Mouse (Mus musculus) CD4-positive, CD25-positive, alpha-beta regulatory T cell, adult 9 weeks (primary cell): ENCODE data around the gene Hmbs. TPM values are rescaled to one million over a fixed set of nuclear protein-coding genes. Genes with fewer than 3 reads are reported as not detected.

Experiments
- polyA plus RNA-seq: library from polyadenylated mRNA; unstranded; fragments of 100-300 nt; shearing (Covaris generic); gene quantifications from one replicate; pipeline ENCODE4 v1.2.1, GENCODE M21; 2017

The Hmbs gene
- polyA plus RNA-seq = 24.1 TPM

DNA sequence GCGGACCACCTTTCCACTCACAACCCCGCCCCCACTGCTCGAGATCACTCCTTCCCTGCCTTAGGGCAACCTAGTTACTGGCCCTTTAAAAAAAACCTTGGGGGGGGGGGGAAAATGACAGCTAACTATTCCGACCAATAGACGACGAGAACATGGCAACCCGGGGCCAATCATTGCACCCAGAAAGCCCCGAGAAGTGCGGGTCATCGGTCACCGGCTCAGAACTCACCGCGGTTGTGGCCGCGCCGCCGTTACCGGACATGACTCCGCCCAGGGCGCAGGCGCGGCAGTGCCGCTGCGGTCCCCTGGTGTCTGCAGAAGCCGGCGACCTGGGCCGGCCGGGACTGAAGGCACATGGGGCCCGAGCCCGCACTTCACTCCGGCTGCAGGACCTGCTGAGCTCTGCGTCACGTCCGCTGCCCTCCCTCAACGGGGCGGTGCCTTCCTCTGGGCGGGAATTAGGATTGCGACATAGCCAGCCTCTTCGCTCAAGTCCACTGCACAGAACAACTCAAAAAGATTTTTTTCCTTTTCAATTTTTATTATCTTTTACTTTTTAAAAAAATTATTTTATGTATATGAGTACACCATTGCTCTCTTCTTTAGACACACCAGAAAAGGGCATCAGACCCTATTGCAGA lies at the start of gene Hmbs:
Gene Hmbs, minus strand, starts transcription at position 448 of the 641 bp plus-strand sequence.

DNA sequence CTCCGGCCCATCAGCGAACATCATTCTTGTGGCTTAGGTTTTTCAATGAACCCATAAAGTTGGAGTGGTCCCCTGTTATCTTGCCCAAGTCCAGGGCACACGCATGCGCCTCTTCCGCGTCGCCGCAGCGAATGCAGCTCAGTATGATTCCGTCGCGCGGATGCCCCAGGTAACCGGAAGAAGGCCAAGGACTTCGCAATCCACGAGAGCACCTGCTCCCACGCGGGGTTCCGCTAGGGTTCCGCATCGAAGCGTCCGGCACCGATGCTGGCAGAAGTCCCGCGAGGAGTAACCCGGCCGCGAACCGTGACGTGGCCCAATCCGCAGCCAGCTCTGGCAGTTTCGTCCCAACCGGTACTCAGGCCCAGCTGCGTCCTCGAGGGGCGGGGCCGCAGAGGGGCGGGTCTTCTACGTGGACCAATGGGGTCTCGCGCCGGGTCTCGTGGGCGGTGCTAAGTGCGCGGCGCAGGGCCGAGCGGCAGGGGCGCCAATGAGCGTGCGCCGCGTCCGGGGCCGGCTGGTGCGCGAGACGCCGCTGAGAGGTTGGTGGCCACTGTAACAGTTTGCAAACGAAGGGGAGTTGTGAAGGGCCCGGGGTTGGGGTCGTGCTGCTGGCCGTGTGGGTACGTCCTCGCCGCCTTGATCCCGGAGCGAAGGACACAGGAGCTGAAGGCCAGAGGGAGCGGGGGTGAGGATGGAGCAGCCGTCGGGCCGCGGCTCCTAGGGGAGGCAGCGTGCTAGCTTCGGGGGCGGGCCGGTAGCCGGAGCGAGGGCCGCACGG lies 35.2 kb upstream of the Hmbs start, which contains the start of gene Hyou1:
Gene Hyou1, plus strand, starts transcription at position 437 of the 781 bp plus-strand sequence.

DNA sequence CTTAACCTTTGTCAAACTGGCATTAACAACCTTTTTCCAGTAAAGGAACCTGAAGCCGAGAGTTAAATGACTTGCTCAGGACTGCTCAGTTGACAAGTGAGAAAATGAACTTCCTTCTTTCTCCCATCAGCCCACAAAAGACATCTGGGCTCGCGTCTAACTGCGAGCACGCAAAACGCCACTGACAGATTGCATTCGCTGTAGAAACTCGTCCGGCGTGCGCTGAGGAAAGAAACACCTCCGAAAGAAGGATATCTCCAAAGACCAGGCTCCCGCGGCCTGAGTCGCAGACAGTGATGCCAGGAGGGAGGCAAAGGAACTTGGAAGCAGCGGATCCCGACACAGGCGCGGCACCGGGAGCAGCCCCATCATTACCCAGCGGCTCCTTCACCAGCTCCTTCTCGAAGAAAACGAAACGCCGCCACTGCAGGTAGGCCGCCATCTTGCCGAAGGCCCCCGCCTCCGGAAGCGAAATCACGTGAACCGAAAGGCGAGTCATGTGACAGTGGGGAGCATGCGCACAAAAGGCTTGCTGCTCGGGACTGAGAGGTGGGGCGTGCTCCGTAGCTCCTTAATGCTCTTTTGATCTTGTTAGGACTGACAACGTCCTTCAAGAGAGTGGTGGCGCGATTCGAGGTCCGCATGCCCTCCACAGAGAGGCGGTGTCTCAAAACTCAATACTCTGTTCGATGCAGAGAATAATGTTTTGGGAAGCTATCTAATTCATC lies 17.3 kb upstream of the Hmbs start, which contains the start of gene Vps11:
Gene Vps11, minus strand, starts transcription at position 481 of the 728 bp plus-strand sequence.

DNA sequence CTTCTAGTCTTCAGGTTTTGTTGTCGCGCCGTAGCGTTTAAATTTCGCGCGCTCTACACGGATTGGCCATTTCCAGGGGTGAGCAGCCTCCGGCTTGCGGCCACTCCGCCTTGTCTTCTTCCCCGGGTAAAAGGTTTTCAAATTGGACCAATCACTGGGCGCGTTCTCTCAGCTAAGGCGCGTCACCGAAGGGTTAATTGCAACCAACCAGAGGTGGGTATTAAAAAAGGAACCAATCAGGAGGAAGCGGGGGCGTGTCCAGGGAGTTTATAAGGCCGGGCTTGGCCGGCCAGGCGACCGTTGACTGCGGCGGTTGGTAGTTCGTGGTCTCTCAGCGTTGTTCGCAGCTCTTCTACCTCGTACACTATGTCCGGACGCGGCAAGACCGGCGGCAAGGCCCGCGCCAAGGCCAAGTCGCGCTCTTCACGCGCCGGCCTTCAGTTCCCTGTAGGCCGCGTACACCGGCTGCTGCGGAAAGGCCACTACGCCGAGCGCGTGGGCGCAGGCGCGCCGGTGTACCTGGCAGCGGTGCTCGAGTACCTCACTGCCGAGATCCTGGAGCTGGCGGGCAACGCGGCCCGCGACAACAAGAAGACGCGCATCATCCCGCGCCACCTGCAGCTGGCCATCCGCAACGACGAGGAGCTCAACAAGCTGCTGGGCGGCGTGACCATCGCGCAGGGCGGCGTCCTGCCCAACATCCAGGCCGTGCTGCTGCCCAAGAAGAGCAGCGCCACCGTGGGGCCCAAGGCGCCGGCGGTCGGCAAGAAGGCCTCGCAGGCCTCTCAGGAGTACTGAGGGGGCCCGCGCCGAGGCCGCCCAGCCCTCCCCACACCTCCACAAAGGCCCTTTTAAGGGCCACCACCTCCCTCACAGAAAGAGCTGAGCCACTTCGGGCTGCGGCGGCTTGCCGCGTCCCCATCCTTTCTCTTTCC lies 9.4 kb downstream of the Hmbs start, which contains the start of gene H2afx:
Gene H2afx, plus strand, starts transcription at position 299 of the 935 bp plus-strand sequence.

DNA sequence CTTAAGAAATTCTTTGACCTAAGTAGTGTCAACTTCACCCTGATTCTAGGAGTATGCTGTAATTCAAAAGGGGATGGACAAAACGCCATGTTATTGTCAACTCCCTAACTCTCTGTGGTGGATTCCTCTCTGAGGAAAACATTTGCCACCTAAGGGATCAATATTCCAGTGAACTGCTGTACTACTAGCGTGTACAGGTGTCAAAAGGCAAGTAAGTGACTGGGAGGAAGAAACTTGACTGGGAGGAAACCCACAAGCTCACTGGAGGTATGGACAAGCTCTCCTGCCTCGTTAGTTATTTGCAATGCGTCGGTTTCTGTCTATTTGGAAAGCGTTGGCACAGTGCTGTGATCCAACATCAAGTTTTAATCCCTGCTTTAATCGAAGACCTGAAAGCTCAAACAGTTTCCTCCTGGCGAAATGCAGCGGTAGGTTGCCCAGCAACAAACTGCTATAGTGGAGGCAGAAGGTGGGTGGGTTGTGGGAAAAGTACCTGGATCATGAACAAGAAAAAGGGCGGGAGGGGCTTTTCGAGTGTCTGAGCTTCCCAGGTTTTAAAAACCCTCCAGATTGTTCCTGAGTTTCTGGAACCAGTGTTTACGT lies 18.2 kb downstream of the Hmbs start, which contains the start of gene Dpagt1:
Gene Dpagt1, plus strand, starts transcription at position 252 of the 603 bp plus-strand sequence.

DNA sequence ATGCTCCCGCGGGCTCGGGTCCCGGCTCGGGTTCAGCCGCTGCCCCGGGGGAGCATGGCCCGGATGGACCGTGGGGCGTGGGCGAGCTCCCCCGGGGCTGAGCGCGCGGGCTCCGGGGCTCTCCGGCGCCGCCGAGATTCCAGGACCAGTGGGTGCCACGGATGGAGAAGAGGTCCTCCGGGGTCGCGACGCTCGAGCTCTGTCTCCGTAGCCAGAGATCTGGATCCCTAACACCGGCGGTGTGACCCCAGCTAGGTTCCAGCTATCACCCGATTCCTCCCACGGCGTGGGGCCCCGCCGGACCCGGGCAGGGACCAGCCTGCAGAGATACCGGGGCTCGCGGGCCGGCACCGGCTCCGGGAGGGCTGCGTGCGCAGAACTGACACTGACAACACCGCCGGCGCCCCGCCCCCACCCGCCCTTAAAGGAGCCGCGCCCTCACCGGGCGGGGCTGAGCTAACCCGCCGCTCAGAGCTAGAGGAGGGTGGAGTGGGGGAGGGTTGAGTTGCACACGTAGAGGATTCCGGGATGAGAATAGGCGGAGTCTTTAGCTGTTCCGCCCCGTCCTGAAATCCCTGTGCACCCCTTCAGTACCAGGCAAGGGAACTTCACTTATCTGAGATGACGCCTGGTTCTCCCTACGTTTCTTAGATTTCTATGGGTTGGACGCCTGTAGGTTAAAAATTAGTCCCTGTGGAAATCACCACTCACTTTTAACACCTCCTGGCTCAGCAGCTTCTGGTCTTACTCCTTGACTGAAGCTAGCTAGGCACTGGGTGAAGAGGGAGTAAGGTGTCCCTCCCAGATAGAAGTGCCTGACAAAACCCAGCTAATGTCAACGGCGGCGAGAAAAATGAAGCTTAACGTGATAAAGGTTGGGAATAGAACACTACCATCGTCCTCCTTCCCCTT lies 23.9 kb downstream of the Hmbs start, which contains the start of gene C2cd2l:
Gene C2cd2l, minus strand, starts transcription at position 399 of the 912 bp plus-strand sequence.

DNA sequence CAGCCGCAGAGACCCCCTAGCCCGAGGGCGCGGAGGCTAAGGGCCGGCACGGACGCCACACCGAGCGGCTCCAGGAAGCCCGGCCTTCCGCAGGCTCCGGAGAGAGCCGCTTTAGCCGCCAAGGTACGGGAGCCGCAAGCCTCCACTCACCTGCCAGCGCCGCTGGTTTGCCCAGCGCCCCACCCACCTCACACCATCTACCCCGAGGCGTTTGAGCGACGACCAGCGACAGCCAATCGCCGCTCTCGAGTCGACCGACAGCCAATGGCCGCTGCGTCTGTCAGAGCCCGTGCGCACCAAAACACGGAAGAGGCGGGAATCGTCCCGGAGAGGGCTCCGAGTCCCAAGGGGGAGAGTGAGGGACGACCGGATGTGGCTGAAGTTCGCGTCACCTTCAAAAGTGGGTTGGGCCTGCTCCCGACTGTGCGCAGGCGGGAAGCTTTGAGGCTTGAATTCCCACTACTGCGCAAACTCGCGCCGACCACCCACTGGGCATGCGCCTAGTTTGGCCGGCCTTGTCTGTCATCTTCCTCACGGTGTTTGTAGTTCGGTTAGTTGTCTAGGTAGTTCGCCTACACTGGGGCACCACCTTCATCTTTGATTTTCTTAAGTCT lies 38.5 kb downstream of the Hmbs start, which contains the start of gene Hinfp:
Gene Hinfp, minus strand, starts transcription at position 206 of the 614 bp plus-strand sequence.

DNA sequence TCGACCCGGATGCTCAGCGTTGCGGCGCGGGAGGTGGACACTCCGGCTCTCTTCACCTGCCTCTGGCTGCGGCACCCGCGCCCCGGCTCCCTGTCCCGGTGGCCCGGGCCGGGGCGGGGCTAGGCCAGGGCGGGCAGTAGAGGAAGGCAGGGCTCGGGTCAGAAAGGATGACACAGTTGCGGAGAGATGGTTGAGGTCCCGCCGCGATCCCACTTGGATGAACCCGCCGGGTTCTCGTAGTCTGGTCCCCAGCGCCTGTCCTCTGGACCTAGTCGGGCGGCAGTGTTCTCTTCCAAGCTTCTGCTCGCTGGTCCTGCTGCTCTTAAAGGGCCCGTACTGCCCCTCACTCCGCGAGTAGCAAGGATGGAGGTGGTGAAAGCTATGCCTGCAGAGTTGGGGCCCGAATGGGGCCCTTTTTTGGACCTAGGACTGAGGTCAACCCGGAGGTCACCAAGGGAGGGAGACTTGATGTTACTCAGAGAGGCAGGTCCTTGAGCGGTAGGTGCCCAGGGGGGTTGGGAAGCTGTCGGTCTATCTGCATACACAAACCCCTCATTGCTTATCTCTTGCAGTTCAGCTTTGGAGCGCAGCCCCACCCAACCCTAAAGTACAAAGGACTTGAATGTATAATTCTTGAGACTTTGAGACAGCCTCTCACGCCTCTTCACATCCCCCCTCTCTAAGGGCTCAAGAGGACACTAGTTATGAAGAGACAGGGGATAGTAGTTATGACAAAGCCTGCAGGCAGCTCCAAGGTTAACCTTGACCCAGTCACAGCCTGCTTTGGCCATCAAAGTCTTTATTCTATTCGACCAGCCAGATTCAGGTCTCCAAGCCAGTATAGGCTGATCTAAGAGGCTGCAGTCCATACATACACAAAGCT lies 55.7 kb downstream of the Hmbs start, which contains the start of gene Abcg4:
Gene Abcg4, minus strand, starts transcription at position 540 of the 883 bp plus-strand sequence.

Other genes starting within 250 kb of the Hmbs start
- not detected for gene Mfrp, start 242.5 kb downstream of the Hmbs start, polyA plus RNA-seq
- gene C1qtnf5, start 237.0 kb downstream of the Hmbs start, polyA plus RNA-seq = not detected
- not detected for gene Gm49380, start 230.7 kb downstream of the Hmbs start, polyA plus RNA-seq
- 7.7 TPM for gene Rnf26, start 230.7 kb downstream of the Hmbs start, polyA plus RNA-seq
- gene Mcam, start 209.8 kb downstream of the Hmbs start, polyA plus RNA-seq = not detected
- 18.2 TPM for gene Cbl, start 110.2 kb downstream of the Hmbs start, polyA plus RNA-seq
- gene Ccdc153, start 103.6 kb downstream of the Hmbs start, polyA plus RNA-seq = not detected
- gene Pdzd3, start 92.8 kb downstream of the Hmbs start, polyA plus RNA-seq = not detected
- gene Nlrx1, start 75.6 kb downstream of the Hmbs start, polyA plus RNA-seq = 8.5 TPM
- gene Abcg4, start 55.6 kb downstream of the Hmbs start, polyA plus RNA-seq = not detected
- gene Hinfp, start 38.6 kb downstream of the Hmbs start, polyA plus RNA-seq = 40.4 TPM
- 5.9 TPM for gene C2cd2l, start 23.9 kb downstream of the Hmbs start, polyA plus RNA-seq
- gene Dpagt1, start 18.2 kb downstream of the Hmbs start, polyA plus RNA-seq = 26.7 TPM
- gene H2afx, start 9.5 kb downstream of the Hmbs start, polyA plus RNA-seq = 13.2 TPM
- gene Vps11, start 17.4 kb upstream of the Hmbs start, polyA plus RNA-seq = 82.6 TPM
- 26.6 TPM for gene Hyou1, start 35.3 kb upstream of the Hmbs start, polyA plus RNA-seq
- gene Slc37a4, start 52.6 kb upstream of the Hmbs start, polyA plus RNA-seq = 29.0 TPM
- gene Rps25, start 62.9 kb upstream of the Hmbs start, polyA plus RNA-seq = 2,154 TPM
- gene Trappc4, start 63.4 kb upstream of the Hmbs start, polyA plus RNA-seq = 157 TPM
- gene Ccdc84, start 74.3 kb upstream of the Hmbs start, polyA plus RNA-seq = 65.9 TPM
- gene Foxr1, start 96.9 kb upstream of the Hmbs start, polyA plus RNA-seq = 0.14 TPM
- not detected for gene Upk2, start 110.7 kb upstream of the Hmbs start, polyA plus RNA-seq
- 8.3 TPM for gene Bcl9l, start 138.6 kb upstream of the Hmbs start, polyA plus RNA-seq
- gene Cxcr5, start 217.6 kb upstream of the Hmbs start, polyA plus RNA-seq = 93.5 TPM